Mouse (Mus musculus) E14TG2a.4 (cell line): ENCODE results near the gene Bcas3.

ENCODE experiments used
- CTCF ChIP-seq: conservative IDR thresholded peaks from 2 replicates; pipeline ENCODE4 v1.5.1; 2014; ENCODE audit warnings: low read length
- NANOG ChIP-seq: IDR thresholded peaks from 2 replicates; pipeline ENCODE4 v1.6.1; 2014; ENCODE audit warnings: borderline replicate concordance, low read length, mixed read lengths

GRCm38 (mm10) chr11:85392864-85393220, 39.9 kb downstream of the Bcas3 start:
- TF ChIP-seq CTCF (no peak), NANOG (no peak)
